Mouse (Mus musculus) gastrocnemius, postnatal 36 days (tissue): ENCODE results near the gene Fam213b. TPM values are rescaled to one million over a fixed set of nuclear protein-coding genes. Genes with fewer than 3 reads are reported as not detected.

Experiments used
- DNase-seq, 2 experiments: peaks; one replicate each; pipeline ENCODE4 v3.0.0; 2022
- intact Hi-C: fragments of 180-260 bp; cut with DNase I; formaldehyde crosslinking; loops from one replicate; pipeline ENCODE4 v1.15.1; 2025
- long read RNA-seq, 2 experiments: library from polyadenylated mRNA; stranded (forward); transcript quantifications; one replicate each; pipeline ENCODE4 v2.0.0; 2021
- total RNA-seq, 2 experiments: library from RNA; stranded (reverse); gene quantifications; 2 replicates each; pipeline ENCODE4 v1.2.3; 2021

The Fam213b gene
- 100 to 1,000 TPM in 1 of 2 experiments, 10 to 100 TPM in 1; 89.1 to 111 TPM for total RNA-seq
- long read RNA-seq, experiment 1, transcript Fam213b-201 (7 exons, 883 nt): major isoform, 129 of 151 reads
- long read RNA-seq, experiment 1, partial matches to known transcripts: 22 of 151 reads
- long read RNA-seq, experiment 1, other reads (novel, unspliced or antisense): 0 of 151 reads
- long read RNA-seq, experiment 2, transcript Fam213b-201 (7 exons, 883 nt): major isoform, 155 of 175 reads
- long read RNA-seq, experiment 2, partial matches to known transcripts: 17 of 175 reads
- long read RNA-seq, experiment 2, other reads (novel, unspliced or antisense): 3 of 175 reads

DNA sequence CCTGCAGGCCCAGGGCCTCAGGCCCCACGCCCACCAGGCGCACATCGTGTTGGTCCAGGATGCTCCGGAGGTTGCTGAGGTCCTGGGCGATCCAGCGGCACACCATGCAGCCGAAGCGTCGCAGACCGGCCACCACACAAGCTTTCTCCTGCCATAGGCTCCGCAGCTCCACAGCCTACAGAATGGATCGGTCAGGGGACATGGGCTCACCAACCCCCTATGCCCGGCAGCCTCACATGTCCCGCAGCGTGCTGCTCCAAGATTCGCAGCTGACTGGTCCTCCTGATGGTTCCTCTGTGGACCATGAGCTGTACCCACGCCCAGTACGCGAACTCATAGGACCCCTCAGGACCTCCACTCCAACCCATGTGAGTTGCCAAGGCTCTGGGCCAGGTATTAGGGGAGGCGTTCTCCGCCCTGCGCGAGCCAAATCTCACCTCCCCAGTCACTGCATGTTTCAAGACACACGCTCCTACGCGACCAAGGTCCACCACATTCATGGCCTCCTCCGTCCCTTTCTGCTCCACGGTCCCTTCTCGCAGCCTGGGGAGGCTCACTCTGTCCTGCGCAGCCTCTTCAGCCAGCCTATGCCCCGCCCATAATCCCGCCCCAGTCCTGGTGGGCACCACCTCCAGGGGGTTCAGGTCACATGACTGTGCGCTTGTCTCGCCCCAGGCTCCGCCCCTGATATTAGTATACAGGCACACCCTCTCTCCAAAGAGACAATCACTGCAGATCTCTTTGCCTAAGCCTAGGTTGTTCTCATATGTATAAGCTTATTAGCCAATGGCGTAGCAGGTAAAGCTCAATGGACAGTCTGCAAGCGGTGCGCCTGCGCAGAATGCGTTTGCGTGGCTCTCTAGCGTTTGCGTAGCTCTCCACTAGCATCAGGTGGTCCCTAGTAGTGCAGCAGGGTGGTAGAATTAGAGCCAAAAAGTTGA, at the start of gene Fam213b:
Gene Fam213b (minus strand): TSS at position 630 of the 941 bp plus-strand sequence.
- intact Hi-C loops: no loop called here
- DNase-seq: peak; percentile 58 to 66

DNA sequence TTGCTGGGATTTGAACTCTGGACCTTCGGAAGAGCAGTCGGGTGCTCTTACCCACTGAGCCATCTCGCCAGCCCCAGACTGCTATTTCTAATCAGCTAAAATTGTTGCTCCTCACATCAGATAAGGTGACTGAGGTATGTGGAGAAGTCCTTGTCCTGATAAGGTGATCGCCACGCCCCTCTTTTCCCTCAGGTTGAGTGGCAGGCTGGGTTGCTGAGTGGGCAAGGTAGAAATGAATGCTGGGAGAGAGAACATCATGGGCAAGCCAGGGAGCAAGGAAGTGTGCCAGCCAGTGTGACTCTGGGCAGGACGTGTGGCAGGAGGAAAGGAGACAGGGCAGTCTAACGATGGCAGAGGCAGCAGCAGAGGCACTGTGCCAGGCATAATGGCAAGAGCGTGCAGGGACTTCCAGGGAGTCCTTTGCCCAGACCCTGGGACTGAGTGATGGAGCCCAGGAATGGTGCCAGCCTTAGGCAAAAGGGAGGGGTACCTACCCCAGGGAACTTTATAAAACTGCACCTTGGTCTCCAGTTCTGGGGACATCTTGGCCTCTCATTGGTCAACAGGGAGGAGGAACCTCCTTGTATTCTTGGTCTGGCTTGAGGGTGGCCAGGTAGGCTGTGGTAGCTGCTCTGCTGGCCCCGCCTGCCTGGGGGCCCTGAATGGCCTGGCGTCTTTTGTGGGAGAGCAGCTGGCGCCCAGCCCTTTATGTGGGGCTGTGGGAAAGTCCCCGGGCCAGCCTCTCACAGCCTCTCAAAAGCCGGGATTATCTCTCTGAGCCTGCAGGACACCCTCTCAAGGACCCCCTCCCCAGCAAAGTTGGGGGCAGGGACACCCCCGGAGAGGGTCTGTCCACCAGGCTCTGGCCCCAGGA, 49.4 kb upstream of the Fam213b start:
- DNase-seq: no peak
- intact Hi-C loops: loop anchor here (5.0 kb wide), 1 partner anchor 119 kb away; the partner anchor contains the start of gene Pex10

DNA sequence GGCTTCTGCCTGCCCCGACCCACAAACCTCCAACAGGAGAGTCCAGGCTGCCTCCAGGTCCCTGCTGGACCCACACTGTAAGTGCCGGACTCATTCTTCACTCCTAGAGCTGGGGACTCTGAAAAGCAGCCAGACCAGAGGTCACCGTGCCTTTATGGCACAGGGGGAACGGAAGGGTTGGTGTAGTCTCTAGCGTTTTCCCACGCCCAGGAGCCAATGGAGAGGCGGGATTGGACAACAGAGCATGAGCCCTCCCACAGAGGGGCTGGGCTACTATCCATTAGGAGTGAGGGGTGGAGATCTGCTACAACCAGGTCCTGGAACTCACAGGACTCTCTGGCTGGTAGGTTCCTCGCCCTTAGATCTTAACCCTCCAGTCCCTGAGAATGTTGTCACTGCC, 47.4 kb upstream of the Fam213b start:
- intact Hi-C loops: loop anchor here (5.0 kb wide), 1 partner anchor 121 kb away; the partner anchor contains the start of gene Pex10
- peak in 1 of 2 experiments; percentile 55 for DNase-seq

DNA sequence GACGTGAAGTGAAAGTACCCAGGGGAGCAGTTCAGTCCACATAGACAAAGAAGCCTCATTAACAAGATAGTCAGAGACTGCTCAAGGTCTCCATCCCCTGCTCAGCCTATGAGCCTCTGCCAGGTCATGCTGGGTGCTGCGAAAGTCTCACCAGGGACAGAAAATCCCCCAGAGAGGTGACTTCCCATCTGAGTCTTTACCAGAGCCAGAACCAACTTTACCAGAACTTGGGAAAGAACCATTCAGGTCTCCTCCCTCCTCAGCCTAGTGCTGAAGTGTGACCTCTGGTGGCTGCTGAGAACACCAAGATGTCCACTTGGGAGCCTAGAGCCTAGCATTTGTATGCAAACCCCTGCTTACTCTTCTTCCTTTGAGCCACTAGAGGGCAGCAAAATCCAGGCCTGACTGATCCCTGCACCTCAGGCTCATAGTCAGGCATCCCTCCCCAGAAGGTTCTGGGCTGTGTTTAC, 45.2 kb upstream of the Fam213b start:
- DNase-seq: peak in 1 of 2 experiments; percentile 76
- intact Hi-C loops: loop anchor here (1.0 to 5.0 kb wide), 4 partner anchors 19 to 77 kb away; partner anchors contain the start of gene Mmel1

DNA sequence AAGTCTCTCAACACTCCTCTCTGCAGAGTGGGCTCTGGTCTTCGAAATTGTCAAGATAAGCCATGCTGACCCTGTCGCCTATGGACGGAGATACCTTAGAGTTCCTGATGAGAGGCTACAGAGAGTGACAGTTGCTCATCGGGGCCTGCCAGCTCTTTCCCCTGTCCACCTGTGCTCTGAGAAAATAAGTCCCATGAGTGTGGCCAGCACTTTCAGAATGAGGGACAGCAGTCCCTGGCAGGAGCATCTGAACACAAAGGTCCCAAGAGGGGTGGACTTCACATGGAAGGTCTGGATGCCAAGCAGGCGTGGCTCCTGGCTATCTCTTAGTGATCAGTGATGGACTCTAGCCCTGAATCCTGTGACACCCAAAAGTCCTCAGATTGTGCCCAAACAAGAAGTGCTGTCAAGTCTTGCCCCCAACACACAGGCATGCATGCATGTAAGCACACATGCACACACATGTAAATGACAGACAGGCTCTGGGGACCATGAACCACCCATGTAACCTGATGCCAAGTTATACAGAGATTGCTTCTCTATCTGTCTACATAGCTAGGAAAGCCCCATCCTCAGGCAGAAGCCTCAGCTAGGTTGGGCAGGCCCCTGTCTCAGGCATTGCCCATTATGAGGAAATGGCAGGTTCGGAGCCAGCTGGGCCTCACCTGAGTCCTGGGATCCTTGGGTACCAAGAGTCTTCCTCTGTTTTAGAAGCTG, 44.5 kb upstream of the Fam213b start:
- DNase-seq: no peak
- intact Hi-C loops: loop anchor here (1.0 to 5.0 kb wide), 4 partner anchors 19 to 76 kb away; partner anchors contain the start of gene Mmel1

DNA sequence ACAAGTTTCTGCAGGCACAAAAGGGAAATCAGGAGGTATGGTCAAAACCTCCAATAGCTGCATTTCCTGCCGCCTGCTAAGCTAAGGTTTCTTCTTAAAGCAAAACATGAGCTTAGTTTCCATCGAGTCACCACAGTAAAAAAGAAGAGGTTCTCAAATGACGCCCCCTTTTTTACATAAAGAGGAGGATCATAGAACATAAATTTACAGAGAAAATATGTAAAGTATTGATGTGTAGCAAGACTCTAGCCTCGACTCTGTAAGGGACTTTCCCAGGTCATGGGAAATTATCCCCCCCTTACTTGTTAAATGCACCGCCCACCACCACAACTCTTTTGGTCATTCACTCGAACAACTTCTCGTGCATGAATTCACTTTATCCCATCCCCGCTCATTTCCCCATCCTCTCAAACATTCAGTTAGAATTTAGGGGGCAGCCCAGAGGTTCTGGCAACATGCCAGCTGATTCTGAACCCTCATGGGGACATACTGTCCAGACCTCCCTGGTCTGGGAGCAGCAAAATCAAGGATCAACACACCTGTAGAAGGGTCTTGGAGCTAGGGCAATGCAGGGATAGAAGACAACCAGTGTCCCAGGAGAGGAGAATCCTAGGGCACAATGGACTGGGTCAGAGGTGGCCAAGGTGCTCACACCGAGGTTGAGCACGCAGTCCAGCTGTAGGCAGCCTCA, 43.8 kb upstream of the Fam213b start:
- intact Hi-C loops: loop anchor here (5.0 kb wide), 2 partner anchors 45 to 75 kb away; partner anchors contain the start of gene Mmel1
- no peak for DNase-seq

DNA sequence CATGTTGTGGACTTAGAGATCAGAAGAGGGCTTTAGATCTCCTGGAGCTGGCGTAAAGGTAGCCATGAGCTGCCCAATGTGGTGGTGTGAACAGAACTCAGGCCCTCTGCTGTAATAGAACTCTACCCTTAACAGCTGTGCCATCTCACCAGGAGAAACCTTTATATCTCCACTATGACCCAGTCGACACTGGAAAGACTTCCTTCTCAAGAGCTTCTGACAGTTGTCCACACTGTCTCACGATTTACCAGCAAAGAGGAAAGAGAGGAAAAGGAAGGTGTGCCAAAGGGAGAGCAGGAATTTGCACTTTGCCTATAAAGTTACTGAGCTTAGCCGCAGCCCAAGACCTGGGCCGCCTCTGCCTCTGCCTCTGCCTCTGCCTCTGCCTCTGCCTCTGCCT, 42.9 kb upstream of the Fam213b start:
- intact Hi-C loops: loop anchor here (5.0 kb wide), 2 partner anchors 45 to 75 kb away; partner anchors contain the start of gene Mmel1
- no peak for DNase-seq

DNA sequence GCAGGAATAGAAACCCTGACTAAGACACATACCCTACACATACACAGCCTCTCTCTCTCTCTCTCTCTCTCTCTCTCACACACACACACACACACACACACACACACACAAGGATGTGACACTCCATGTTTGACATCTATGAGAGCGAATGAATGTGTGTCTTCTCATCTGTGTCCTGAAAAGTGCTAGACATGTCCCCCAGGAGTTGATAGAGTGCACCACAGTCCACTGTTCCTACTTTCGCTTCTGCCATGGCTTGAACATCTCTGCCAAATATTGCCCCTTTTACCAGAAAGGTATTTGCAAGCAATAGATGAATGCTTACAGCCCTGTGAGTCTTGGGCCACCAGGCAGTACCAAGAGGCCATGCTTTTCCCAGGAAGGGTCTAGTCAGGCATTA, 41.2 kb upstream of the Fam213b start:
- intact Hi-C loops: loop anchor here (5.0 kb wide), 2 partner anchors 47 to 73 kb away; partner anchors contain the start of gene Mmel1
- no peak for DNase-seq

DNA sequence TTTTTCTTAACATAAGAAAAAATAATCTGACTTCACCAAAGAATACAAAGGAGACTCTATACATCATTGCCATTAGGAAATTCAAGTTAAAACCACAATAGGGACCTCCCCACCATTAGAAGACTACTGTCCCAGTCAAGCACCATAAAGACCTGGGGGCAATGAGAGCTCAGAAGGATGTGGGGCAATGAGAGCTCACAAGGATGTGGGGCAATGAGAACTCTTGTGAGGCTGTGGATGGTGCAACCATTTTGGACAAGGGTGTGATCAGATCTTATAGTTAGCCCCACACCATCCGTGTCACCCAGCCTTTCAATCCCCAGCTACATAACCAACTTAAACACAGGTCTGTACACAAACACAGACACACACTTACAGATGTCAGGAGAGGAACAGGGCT, 38.8 kb upstream of the Fam213b start:
- DNase-seq: no peak
- intact Hi-C loops: no loop called here

DNA sequence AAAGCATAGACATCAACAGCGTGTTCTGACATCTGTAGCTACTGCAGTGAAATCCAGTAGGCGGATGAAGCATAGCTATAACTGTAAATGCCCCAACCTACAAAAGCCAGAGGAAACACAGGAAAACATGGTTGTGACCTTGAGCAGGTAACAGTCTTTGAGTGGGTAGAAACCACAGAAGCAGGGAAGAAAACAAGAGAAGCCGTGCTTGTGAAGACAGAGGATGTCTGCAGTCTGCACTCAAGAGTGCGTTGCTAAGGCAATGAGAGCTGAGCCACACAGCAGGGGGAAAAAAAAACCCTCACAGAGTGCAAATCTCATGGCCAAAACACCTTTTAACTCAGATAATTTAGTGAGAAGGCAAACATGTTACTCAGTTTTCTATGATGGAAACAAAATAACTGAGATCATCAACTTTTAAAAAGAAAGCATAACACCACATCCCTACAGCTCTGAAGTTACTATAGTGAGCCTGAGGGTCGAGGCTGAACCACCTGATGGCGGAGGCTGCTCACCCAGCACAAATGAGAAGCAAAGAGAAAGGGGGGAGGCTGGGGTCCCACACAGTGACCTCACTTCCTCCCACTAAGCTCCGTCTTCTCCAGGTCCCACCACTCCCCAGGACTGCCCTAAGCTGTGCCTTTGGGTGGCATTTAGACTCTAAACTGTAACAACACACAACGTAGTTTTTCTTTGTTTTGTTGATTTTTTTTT, 37.8 kb upstream of the Fam213b start:
- intact Hi-C loops: no loop called here
- DNase-seq: no peak

DNA sequence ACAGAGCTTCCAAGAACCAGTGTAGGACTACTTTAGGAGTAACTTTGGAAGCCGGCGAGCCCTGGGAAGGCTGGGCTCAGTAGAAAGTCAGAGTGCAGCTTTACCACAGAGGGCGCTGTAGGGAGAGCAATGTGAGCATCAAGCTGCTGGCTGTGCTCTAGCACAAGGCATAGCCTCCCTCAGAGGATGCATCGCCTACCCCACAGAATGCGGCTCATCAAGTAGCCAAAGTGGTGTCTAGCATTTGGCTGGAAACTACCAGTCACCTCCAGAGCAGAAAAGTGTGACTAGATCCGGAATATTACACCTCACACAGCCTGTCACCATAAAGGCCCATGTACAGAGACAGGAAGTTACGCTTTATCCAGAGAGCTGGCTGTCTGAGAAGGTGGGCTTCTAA, 36.9 kb upstream of the Fam213b start:
- intact Hi-C loops: no loop called here

DNA sequence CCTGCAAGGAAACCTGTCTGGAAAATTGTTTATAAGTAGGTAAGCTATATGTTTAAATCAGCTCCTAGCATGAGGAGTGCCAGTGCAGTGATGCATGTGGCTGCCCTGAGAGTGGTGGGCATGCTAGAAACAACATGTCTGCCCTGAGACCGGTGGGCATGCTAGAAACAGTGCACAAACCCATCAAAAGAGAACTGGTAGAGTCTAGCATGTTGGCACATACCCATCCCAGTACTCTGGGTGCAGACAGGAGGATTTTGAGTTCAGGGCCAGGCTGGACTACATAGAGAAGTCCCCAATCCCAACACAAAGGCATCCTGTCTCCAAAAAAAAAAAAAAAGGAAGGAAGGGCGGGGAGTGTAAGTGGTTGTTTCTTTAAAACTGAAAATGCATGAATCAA, 35.9 kb upstream of the Fam213b start:
- no peak for DNase-seq
- intact Hi-C loops: no loop called here

More for the DNA sequence above, 36.9 kb upstream of the Fam213b start:
- no peak for DNase-seq

DNA sequence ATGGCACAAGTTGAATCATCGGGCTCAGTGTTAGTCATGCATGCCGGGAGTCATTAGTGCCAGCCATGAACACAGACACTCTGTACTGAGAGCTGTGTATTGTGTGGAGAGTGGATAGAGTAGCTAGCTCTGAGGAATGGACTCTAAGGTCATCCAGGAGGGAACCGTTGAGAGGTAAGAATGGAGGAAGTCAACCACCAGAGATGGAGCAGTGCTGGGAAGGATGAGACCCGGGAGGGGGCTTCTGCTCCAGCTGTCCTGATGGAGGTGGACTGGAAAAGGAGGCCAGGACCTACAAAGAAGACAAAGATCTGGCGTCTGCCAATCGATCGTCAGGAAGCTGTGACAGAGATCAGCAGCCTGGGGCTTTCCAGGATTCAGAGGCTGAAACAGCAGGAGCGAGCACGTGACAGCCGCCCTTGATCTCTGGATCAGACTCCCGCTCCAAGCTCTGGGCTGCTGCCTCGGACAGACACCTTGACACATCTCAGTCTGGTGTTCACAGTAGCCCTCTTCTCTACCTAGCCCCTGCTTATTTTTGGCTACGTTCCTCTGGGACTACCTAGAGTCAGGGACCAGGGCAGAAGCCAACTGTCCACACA, 34.5 kb upstream of the Fam213b start:
- no peak for DNase-seq
- intact Hi-C loops: no loop called here

DNA sequence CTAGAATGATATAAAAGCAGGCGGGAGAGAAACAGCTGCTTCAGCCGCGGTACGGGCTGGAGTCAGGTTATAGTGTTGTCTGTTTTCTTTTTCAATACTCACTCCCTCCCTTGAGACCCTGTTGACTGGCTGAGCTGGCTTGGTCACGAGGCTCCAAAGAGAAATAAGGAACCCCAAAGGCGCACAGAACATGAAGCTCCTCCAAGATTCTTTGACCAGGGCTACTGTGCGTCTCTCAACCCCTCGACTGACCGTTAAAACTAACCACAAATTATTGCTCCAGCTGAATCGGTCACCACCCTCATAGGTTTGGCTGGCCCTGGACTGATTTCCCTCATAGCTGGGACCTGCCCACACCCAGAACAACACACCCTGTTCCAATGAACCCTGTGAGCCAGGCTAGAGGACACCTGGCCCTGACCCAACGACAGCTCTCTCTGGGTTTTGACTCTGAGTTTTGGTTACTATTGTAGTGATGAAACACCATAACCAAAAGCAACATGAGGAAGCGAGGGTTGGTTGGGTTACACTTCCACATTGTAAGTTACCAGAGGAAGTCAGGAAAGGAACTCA, 30.2 kb upstream of the Fam213b start:
- intact Hi-C loops: no loop called here
- DNase-seq: peak; percentile 46 to 56

DNA sequence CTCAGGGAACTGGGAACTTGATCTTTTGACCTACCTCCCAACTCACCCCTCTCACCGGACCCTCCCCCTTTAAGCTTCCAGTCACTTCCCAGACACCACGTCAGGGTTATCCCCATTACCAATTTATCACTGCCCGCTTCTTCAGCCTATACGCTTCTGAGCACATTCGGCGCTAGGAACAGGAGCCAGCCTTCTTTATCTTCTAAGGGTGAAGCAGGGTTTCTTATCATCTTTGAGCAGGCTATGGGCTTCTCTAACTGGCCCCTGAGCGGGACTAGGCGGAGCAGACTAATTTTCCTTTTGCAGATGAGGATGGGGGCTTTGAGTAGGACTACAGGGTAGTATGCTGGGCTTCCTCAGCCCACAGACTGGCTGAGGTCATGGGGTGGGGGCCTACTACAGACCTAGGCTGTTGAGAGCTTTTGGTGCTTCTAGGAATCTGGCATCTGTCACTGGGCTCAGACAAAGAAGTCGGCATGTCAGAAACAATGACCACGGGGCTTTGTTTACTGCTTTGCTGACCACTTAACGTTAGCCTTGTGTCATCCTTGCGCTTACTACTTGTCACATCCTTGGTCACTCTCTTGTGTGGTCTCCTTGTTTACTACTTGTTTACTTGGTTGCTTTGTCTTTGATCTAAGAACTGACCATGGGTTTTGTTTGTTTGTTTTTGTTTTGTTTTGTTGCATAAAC, 29.6 kb upstream of the Fam213b start, which contains the start of gene Tnfrsf14:
Gene Tnfrsf14 (minus strand): TSS at position 169 of the 693 bp plus-strand sequence.
- DNase-seq: no peak

DNA sequence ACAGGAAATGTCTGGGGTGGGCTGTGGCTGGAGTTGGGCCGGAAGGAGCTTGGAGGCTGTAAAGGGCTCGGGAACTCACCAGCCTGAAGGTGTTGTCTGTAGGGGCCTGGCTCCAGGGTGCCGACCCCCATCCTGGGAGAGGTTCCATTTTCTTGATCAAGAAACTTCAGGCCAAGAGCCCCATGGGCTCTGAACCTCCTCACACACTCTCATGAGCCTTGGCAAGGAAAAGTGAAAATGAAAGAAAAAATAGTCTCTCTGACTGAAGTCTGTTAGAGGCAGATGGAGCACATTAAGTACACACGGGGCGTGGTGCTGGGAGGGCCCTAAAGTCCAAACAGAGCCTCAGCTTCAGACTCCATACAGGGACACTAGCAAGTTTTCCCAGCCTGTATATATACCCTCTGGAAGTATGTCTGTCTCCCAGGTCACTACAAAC, 29.0 kb upstream of the Fam213b start:
- intact Hi-C loops: no loop called here
- DNase-seq: peak; percentile 28 to 37

More for the DNA sequence above, 29.6 kb upstream of the Fam213b start, which contains the start of gene Tnfrsf14:
- intact Hi-C loops: no loop called here
